Mouse (Mus musculus) liver, embryonic 14.5 days (tissue): ENCODE measurements around the gene Myef2.

Experiments
- CTCF ChIP-seq: IDR thresholded peaks from 2 replicates; pipeline ENCODE4 v1.5.1; 2016; ENCODE audit warnings: antibody characterized with exemption, low read depth, control low read depth
- EP300 ChIP-seq: IDR thresholded peaks from 2 replicates; pipeline ENCODE4 v1.6.1; 2016; ENCODE audit warnings: antibody characterized with exemption, low read depth

- TF ChIP-seq CTCF: no peak
- no peak for TF ChIP-seq EP300
Observed at GRCm38 (mm10) chr2:125154294-125154693, 30.8 kb upstream of the Myef2 start.
